Mouse (Mus musculus) frontal cortex, postnatal 14 days (tissue): ENCODE measurements at regions not wholly inside any gene's neighbourhood (a gene's known extent, or its start where the extent isn't known, plus 50 kb on each side); places are given as distances from the start of the nearest gene placed in this dataset.

Source experiments
- DNase-seq, 2 experiments: peaks; one replicate each; pipeline ENCODE4 v3.0.0; 2022; ENCODE audit warnings: low spot score in 2 of 2

DNA sequence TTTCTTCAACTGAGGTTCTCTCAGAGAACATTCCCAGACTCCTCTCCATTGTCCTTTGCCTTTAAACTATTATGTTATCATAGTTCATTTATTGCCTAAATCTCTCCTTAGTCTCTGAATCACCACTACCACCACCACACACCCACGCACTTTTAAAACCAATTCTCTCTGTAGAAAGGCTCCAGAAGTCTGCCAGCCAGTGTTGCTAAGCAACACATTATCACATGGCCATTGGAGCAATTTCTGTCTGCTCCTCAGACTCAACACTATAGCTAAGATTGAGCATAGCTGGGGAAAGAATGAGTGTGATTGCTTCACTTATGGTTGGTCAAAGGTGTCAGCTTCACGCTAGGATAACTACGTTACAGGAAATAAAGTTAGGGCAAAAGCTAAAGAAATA is 59.3 kb downstream of the Trap1a start:
- peak in 1 of 2 experiments; percentile 4 for DNase-seq

DNA sequence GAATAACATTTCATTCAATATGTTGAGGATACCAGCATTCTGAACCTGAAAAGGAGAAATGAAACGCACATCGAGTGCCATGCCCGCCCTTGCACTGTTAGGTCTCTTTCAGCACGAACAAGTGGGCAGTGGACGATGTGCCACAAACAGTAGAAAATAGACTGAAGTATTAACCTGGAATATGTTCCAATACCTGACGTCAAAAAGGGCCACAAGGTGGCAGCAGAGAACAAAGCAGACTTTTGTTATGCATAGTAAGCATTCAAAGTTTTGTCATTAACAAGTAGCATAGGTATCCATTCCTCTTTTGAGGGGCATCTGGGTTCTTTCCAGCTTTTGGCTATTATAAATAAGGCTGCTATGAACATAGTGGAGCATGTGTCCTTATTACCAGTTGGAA is 63.5 kb upstream of the D330045A20Rik start:
- DNase-seq, result peak in 1 of 2 experiments; percentile 52

DNA sequence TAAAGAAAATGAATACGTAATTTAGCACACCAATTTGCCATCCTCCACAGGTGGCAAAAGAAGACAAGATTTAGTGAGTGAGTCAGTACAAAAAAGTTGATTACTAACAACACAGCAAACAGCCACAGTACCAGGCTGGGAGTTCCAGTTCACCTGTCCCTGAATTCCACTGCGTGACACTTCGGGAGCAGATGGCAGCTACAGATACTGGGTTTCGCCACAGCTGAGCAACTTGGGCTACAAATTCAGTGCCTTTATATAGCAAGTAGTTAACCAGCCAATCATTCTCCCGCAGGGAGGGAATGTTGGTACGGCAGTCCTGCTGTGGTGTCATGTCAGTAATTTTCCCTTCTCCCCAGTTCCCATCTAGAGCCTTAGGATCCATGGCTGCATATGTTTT is 60.3 kb upstream of the D330045A20Rik start:
- DNase-seq, result no peak

DNA sequence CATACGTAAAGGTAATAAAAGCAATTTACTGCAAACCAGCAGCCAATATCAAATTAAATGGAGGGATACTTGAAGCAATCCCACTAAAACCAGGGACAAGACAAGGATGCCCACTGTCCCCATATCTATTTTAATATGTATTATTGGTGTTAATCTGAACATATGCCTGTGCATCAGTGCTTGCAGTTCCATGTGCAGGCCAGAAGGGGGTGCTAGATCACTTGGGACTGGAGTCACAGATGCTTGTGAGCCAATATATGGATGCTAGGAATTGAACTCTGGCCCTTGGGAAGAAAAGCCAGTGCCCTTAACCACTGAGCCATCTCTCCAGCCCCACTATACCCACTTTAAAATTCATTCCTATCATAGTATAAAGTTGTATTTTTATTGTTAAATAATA is 55.9 kb upstream of the D330045A20Rik start:
- no peak for DNase-seq
